Mouse (Mus musculus): ENCODE results near the gene Tmem102.

The Tmem102 gene

GRCm38 (mm10) chr11:69784793-69785272 lies 20.6 kb downstream of the Tmem102 start:
- no peak for DNase-seq

GRCm38 (mm10) chr11:69781828-69782227 lies 23.6 kb downstream of the Tmem102 start:
- no peak for DNase-seq

- no peak for DNase-seq
These were observed 26.4 kb downstream of the Tmem102 start for GRCm38 (mm10) chr11:69778985-69779384.

- DNase-seq: peak; percentile 60 to 72
These were observed 27.0 kb downstream of the Tmem102 start for GRCm38 (mm10) chr11:69778258-69778982.

- no peak for DNase-seq
These were observed 27.7 kb downstream of the Tmem102 start for GRCm38 (mm10) chr11:69777504-69778257.

- no peak for DNase-seq
These were observed 28.9 kb downstream of the Tmem102 start for GRCm38 (mm10) chr11:69776488-69776887.

- peak in 1 of 2 experiments; percentile 60 for DNase-seq
These were observed 29.7 kb downstream of the Tmem102 start for GRCm38 (mm10) chr11:69775716-69776115.

- DNase-seq: no peak
These were observed 30.5 kb downstream of the Tmem102 start for GRCm38 (mm10) chr11:69774961-69775360.

- peak in 1 of 2 experiments; percentile 36 for DNase-seq
These were observed 37.9 kb downstream of the Tmem102 start for GRCm38 (mm10) chr11:69767625-69767909.

GRCm38 (mm10) chr11:69766872-69767624 lies 38.4 kb downstream of the Tmem102 start:
- peak in 1 of 2 experiments; percentile 31 for DNase-seq

- peak; percentile 81 to 85 for DNase-seq
These were observed 39.3 kb downstream of the Tmem102 start for GRCm38 (mm10) chr11:69766126-69766609.

- DNase-seq: peak; percentile 70 to 80
These were observed 40.0 kb downstream of the Tmem102 start, which contains the start of gene Zbtb4 for GRCm38 (mm10) chr11:69765221-69766125. TSS of gene Zbtb4 (plus strand) at chr11:69765912.

- DNase-seq: no peak
These were observed 41.9 kb downstream of the Tmem102 start for GRCm38 (mm10) chr11:69763551-69763950.

- DNase-seq: no peak
These were observed 43.6 kb downstream of the Tmem102 start, which contains the start of gene Slc35g3 for GRCm38 (mm10) chr11:69761868-69762267. TSS of gene Slc35g3 (minus strand) at chr11:69761968.

GRCm38 (mm10) chr11:69760901-69761200 lies 44.6 kb downstream of the Tmem102 start:
- peak in 1 of 2 experiments; percentile 34 for DNase-seq

- peak in 1 of 2 experiments; percentile 51 for DNase-seq
These were observed 45.1 kb downstream of the Tmem102 start for GRCm38 (mm10) chr11:69760160-69760900.

GRCm38 (mm10) chr11:69758971-69759721 lies 46.3 kb downstream of the Tmem102 start:
- DNase-seq: peak; percentile 90 to 94

GRCm38 (mm10) chr11:69758478-69758970 lies 46.9 kb downstream of the Tmem102 start, which contains the start of gene Polr2a:
TSS of gene Polr2a (minus strand) at chr11:69758637.
- peak; percentile 98 to 99 for DNase-seq

GRCm38 (mm10) chr11:69758090-69758456 lies 47.4 kb downstream of the Tmem102 start:
- DNase-seq: peak; percentile 99
